Mouse (Mus musculus): Measurements from ENCODE around the gene Muc1. TPM values are rescaled to one million over a fixed set of nuclear protein-coding genes. Genes with fewer than 3 reads are reported as not detected.

Muc1 gene
- 1 to 10 TPM in 1 of 2 experiments, under 1 TPM in 1; 0.57 to 1.5 TPM for total RNA-seq (2021)
- long read RNA-seq, experiment 1, partial matches to known transcripts = 1 of 1 reads
- long read RNA-seq, experiment 1, other reads (novel, unspliced or antisense) = 0 of 1 reads
- long read RNA-seq, experiment 2 = 0 reads

DNA sequence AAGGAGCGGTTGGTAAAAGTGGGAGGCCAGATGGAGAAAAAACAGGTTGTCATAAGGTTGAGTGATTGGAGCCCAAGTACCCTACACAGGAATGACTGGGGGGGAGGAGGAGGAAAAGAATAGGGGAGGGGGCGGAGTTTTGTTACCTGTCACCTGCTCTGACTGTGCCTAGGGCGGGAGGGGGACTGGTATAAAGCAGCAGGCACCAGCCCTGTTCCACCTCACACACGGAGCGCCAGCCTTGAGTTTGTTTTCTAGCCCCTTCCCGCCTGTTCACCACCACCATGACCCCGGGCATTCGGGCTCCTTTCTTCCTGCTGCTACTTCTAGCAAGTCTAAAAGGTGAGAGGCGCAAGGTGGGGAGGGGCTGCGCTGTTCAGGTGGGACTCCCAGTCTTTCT is at the start of gene Muc1:
Muc1 (plus strand) TSS at position 222 of the 400 bp plus-strand sequence.
- no peak for DNase-seq (ENCODE audit: low spot score in 2 of 2)

DNA sequence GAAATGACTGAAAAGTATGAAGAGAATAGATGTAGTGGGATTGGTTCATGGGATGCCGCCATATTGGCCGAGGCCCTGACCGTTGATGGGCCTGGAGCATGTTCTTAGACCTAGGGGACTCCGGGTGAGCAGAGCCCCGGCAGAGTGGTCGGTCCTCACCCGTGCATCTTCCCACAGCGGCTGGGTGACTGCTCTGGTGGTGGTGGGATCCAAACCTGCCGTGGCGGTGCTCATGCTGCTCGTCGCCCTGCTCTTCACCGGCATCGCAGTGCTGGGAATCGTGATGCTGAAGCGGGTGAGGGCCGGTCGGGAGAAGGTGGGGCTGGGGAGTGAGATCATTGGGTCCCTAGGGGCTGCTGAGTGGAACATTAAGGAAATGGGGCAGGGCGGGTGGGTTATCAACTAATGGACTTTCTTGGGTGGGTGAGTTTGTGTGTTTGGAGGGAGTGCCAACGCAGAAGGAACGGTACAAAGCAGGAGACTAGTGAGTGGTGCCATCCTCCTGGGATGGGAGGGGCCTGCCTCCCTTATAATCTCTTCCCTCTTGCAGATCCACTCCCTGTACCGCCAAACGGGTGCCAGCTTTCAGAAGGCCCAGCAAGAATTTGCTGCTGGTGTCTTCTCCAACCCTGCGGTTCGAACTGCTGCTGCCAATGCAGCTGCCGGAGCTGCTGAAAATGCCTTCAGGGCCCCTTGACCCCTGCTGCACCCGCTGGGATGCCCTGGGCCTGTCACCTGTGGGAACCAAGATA is 46.9 kb upstream of the Muc1 start:
- no peak for DNase-seq (ENCODE audit: low spot score in 2 of 2)

DNA sequence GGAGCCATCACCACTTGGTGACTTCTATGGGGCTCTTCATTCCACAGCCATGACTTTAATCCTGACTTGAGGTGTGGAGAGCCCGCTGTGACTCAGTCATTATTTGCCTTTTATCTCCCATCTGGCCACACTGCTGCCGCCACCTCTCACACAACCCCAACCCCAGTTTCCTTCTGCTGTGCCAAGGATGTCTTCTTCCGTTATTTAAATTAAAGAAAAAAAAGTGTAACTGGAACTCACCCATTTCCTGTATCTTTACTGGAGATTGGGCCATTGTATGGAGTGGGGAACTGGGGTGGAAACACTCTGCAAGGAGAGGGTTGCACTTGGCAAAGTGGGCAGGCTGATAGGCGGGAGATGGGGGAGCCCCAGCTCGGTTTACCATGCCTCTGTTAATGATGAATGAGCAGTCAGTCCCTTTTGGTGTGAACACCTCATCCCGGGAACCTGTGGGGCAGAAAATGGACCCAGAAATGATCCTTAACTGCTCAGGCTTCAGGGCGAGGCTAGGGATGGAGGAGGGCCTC is 46.3 kb upstream of the Muc1 start:
- DNase-seq (ENCODE audit: low spot score in 2 of 2) = no peak

DNA sequence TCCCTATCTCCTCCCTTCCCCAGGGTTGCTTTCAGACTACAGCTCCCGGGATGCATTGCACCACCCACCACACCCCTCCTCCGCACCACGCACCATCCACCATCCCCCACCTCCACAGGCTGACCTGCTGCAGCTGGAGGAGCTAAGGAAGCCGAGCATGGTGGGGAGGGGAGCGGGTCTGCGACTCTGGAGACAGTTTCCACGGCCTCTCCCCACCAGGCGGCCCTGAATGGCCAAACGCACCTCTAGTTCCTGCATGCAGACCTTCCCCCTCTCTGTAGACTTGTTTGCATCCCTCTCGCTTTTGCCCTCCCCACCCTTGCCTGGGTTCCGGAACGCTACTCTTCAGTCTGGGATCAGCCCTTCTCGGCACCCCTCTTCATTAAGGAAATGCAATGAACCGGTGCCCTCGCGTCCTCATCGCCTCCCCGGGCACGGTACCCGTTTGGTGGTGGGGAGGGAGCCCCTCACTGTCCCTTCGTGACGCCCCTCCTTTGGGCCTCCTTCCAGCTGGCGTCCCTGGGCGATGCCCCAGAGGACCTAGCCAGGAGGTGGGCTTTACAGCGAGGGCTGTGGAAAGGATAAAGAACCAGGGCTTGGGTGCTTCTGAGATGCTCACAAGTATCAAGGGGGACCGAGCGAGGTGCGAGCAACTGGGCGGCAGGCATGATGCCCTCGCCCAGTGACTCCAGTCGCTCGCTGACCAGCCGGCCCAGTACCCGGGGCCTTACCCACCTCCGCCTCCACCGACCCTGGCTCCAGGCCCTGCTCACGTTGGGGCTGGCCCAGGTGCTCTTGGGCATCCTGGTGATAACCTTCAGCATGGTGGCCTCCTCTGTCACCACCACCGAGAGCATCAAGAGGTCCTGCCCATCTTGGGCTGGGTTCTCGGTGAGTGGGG is 45.5 kb upstream of the Muc1 start, which contains the start of gene Fam189b:
Fam189b (plus strand) TSS at position 86 of the 901 bp plus-strand sequence.
- DNase-seq (ENCODE audit: low spot score in 2 of 2) = peak; percentile 72 to 85

DNA sequence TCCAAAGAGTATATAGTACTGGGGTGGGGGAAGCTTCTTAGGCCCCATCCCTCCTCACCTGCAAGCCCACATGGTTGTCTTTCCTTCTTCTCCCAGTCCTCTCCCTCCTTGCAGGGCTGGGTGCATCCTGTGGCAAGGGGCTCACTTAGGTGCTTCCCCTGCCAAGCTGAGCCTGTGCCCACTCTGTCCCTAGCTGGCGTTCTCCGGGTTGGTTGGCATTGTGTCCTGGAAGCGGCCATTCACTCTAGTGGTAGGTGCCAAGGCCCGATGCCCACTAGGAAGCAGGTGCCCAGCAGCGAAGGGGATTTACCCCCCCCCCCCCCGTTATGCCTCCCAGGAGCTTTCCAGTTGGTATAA is 44.9 kb upstream of the Muc1 start:
- DNase-seq (ENCODE audit: low spot score in 2 of 2) = no peak

DNA sequence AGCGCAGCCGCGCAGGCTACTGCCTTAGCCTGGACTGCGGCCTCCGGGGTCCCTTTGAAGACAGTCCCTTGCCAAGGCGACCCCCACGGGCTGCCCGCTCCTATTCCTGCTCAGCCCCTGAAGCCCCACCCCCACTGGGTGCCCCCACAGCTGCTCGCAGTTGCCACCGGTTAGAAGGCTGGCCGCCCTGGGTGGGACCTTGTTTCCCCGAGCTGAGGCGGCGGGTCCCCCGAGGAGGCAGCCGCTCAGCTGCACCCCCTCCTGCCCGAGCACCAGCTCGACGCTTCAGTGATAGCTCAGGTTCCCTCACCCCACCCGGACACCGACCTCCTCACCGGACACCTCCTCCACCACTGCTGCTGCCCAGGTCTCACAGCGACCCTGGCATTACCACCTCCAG is 41.7 kb upstream of the Muc1 start:
- DNase-seq (ENCODE audit: low spot score in 2 of 2) = no peak

DNA sequence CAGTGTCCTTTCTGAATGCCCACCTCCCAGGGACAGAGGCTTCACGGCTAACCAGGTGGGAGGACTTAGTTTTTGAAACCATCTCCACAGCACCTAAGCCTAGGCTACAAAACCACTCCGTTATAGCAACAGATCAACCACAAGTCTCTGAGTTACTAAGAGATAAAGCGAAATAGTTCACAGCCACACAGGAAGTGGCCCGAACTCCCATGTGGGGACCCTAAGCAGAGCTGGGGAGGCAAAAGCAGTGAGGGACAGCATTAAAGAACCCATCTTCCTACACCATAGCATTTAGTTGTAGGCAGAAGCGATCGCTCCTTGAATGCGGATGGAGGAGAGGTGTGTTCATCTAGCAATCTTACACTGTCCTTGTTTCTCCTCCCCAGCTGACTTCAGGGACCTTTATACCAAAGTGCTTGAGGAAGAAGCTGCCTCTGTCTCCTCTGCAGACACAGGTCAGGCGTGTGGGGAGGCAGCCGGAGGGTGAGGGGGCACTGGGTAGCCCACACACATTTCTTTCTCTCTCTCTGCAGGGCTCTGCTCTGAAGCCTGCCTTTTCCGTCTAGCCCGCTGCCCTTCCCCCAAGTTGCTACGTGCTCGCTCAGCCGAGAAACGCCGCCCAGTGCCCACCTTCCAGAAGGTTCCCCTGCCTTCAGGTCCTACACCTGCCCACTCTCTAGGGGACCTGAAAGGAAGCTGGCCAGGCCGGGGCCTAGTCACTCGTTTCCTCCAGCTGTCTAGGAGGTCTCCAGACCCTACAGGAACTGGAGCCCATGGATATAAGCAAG is 41.0 kb upstream of the Muc1 start:
- no peak for DNase-seq (ENCODE audit: low spot score in 2 of 2)

DNA sequence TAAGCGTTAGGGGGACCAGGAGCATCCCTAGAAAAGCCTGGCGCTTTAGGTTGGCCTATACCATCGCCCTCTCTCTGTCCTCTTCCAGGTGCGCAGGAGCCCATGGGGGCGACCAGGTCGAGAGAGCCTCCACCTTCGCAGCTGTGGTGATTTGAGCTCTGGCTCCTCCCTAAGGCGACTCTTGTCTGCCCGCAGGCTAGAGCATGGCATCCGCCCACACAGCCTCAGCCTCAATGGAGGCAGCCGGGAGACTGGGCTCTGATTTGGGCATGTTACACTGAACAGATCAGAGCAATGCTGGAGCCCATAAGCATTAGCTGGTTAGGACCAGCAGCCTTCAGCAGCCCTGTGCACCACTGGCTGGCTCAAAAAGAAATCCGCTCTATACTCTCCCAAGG is 40.4 kb upstream of the Muc1 start:
- no peak for DNase-seq (ENCODE audit: low spot score in 2 of 2)

DNA sequence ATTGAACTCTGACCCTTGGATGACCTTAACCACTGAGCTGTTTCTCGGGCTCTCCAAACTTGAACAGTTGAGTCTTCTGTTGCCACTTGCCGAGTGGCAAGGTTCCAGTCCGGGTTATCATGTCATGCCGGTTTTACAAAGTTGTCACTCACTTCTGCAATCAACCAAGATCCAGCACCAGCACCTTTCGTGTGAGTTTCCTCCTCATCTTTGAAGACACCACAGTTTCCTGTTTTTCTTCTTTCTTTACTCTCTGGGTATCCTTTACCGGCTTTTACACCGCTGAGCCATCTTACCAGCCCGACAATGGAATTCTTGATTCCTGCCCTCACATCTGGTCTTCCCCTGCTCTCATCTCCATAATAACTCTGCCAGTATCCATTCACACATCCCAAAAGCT is 38.4 kb upstream of the Muc1 start:
- DNase-seq (ENCODE audit: low spot score in 2 of 2) = no peak

DNA sequence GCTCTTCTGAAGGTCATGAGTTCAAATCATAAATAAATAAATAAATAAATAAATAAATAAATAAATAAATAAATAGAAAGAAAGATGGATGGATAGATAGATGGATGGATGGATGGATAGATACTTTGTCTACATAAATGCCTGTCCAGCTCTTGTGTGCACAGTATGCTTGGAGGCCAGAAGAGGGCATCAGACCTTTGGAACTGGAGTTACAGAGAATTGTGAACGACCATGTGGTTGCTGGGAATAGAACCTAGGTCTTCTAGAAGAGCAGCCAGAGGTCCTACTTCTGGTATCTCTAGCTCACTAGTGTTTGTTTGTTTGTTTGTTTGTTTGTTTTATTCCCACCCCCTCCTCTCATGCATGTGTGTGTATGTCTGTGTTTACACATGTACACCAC is 35.5 kb upstream of the Muc1 start:
- DNase-seq (ENCODE audit: low spot score in 2 of 2) = no peak

DNA sequence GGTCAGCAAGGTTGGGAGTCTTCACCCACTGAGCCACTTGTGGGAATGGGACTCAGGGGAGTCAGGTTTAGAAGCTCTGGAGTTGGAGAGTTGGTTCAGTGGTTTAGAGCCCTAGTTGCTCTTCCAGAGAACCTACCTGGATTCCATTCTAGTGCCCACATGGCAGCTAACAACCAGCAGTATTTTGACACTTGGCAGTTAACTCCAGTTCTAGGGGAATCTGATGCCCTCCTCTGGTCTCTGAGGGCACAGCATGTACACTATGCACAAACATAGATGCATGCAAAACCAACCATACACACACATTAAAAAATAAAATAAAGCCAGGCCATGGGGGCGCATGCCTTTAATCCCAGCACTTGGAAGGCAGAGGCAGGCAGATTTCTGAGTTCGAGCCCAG is 35.0 kb upstream of the Muc1 start:
- DNase-seq (ENCODE audit: low spot score in 2 of 2) = no peak

DNA sequence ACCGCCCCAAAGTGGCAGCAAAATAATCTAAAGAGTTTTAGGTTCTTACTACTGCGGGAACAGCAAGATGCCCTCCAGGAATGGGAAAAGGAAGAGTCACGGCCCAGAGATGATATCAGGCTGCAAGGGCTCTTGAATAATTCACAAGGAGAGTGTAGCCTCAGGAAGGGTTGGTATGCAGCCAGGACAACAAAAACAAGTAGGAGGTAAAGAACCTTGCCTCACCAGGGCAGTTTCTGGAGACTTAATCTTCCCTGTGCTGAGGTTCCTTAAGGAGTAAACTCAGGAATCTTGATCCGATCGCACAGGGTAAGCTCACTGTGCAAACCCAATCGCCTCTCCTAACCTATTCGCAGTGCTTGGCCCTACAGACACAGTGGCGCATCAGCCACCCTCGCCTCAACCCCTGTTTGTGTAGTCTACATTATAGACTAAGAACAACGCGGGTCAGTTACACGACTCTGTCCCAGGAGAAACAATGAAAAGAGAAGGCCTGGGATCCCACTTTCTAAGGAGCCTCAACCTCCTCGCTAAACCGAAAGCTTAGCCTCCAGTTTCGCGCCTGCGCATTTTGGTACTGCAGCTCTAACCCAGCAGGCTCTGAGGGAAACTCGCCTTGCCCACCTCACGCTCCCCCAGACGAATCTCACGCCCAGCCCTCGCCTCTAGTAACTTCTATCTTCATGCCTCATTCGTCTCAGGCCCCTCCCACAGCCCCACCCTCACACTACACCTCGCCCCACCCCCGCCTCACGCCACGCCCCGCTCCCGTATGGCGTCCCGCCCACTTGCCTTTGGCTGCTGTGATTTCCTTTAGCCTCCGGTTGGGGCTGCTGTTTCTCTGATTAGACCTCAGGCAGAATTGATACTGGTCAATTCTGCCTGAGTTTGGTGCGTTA is 32.6 kb upstream of the Muc1 start:
- DNase-seq (ENCODE audit: low spot score in 2 of 2) = peak; percentile 86 to 92

DNA sequence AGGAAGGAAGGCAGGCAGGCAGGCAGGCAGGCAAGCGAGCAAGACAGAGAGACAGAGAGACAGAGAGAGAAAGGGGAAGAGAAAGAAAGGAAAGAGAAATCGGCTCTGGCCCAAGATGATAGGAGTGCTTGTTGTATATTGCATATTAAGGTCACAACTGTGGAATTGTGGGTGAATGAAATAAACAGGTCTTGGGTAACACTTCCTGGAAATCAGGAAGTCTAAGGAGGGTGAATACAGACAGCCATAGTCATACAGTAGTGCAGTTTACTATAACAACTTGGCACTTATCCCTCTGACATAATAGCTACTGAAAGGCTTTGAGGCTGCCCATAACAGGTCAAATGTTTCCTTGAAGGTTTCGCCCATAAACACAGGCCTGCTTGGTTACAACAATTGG is 29.0 kb upstream of the Muc1 start:
- DNase-seq (ENCODE audit: low spot score in 2 of 2) = no peak

DNA sequence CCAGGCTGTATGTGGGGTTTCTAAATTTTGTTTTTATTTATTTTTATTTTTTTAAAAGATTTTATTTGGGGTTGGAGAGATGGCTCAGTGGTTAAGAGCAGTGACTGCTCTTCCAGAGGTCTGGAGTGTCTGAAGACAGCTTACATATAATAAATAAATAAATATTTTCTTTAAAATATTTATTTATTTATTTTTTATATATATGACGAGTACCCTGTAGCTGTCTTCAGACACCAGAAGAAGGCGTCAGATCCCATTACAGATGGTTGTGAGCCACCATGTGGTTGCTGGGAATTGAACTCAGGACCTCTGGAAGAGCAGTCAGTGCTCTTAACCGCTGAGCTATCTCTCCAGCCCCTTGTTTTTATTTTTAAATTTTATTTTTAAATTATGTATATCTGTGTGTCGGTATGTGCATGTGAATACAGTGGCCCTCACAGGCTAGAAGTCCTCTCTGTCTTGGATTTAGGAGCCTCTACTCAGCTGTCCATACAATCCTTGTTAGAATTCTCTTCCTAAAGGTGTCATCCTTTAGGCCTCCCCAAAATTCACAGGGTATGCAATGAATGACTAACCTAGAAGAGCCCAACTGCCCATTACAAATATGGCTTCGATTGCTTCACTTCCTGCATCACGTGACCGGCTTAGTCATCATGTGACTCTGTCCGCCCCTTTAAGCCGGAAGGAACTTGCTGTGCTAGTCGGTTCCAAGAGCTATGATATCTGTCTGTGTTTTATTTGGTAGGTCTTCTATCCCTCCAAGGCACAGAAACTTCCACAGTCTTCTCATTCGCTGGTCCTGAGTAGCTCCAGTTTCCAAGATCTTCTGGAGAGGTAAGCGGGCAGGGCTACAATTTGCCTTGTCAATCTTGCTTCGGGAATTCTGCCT is 26.4 kb upstream of the Muc1 start, which contains the start of gene Gba:
Gba (plus strand) TSS at position 676 of the 889 bp plus-strand sequence.
- peak; percentile 71 to 83 for DNase-seq (ENCODE audit: low spot score in 2 of 2)

DNA sequence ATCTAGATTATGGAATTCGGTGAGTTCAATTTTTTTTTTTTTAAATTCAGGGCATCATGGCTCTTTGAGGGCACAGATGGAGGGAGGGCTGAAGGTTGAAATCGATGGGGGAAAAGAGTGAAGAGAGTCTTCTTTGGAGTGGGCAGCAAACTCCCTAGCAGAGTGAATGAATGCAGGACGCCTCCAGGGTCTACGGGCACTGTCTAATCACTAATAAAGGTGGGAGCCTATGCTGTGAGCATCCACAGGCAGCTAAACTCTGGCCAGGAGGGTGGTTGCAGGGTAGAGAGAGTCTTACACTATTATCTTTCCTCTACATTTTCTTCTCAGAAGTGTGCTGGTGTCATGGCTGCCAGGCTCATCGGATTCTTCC is 25.7 kb upstream of the Muc1 start:
- no peak for DNase-seq (ENCODE audit: low spot score in 2 of 2)

DNA sequence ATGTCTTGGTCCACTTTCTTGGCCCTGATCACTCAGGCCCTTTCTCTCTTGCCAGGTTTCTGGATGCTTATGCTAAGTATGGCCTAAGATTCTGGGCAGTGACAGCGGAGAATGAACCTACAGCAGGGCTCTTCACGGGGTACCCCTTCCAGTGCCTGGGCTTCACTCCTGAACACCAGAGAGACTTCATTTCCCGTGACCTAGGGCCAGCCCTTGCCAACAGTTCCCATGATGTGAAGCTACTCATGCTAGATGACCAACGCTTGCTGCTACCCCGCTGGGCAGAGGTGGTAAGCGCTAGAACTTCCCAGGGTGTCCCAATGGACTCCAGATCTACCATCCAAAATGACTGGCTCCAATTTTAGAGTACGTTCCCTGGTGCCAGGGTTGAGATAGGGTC is 22.8 kb upstream of the Muc1 start:
- DNase-seq (ENCODE audit: low spot score in 2 of 2) = no peak

DNA sequence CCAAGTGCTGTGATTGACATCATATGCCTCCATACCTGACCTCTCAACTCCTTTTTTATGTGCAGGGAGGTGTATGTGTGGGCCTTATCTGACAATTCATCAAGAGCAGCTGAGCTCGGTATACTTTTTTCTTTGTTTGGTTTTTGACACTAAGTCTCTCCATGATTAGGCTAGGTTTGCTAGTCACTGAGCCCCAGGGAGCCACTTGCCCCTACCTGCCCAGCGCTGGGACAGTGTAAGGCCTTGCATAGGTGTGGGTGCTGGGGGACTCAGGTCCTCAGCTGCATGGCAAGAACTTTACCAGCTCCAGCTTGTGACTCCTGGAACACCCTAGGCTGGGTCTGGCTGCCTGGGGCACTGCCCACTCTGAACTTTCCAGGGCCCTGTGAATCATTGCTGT is 22.2 kb upstream of the Muc1 start:
- no peak for DNase-seq (ENCODE audit: low spot score in 2 of 2)

DNA sequence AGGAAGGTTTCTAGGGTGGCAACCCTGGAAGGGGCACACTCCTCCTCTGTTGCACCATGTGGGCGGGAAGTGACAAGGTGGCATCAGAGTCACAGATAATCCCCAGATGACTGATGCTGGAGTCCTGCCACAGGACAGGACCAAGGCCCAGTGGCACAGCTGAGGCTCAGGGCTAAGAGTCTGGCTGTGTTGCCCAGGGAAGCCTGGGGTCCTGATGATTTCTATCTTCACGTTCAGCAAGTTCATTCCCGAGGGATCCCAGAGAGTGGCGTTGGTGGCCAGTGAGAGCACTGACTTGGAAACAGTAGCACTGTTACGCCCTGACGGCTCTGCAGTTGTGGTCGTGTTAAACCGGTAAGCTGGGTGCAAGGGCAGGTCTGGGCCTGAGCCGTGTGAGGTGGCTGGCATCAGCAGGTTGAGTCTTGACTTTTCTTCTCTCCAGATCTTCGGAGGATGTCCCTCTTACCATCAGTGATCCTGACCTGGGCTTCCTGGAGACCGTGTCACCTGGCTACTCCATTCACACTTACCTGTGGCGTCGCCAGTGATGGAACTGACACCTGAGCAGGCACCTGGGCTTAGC is 20.7 kb upstream of the Muc1 start:
- DNase-seq (ENCODE audit: low spot score in 2 of 2) = no peak

DNA sequence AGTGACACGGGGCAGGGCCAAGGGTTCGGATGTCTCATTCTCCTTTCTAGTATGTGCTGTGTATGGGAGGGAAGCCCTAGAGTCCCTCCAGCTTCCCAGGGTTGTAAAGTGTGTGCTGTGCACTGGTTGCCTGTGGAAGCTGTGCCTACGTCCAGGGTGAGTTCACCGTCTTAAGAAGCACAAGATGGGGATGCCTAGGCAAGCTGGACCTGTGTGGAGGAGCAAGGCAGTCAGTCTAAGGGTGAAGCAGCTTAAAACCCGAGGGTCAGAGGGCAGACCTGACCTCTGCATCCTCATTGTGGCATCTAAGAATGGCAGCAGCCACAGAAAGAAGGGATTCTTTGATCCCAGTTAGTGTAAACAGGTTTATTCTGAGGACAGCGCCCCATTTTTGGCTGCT is 20.1 kb upstream of the Muc1 start:
- no peak for DNase-seq (ENCODE audit: low spot score in 2 of 2)
